Mouse (Mus musculus): Measurements from ENCODE around the gene Zfhx3.

The Zfhx3 gene

DNA sequence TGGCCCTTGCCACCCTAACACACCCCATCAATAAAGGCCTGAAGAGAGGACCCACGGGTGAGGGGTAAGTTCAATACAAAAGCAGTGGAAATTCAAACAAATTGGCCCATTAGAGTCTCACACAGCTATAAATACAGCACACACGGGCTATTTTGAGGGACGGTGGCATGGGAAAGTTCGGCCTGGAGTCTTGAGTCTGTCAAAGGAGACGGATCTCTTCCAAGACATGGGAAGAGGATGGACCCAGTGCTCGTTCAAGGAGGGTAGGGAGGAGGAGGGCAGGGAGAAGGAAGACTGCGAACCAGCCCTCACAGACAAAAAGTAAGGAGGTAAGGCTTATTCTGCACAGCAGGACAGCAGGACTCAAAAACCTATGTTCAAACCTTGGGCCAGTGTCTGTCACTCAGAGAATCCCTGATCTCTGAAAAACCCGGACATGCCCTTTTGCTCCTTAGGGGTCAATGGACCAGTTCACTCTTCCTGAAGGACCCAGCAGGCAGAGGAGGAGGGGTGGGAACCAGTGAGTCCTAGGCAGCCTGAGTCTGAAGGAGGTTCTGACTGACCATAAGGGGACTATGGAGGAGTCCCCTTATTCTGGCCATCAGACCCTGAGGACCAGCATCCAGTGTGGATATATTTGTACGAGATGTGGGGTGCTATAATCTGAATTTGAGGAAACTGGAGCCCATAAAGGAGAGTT, 652.1 kb downstream of the Zfhx3 start:
- DNase-seq (ENCODE audit: inconsistent ontology term): no peak

DNA sequence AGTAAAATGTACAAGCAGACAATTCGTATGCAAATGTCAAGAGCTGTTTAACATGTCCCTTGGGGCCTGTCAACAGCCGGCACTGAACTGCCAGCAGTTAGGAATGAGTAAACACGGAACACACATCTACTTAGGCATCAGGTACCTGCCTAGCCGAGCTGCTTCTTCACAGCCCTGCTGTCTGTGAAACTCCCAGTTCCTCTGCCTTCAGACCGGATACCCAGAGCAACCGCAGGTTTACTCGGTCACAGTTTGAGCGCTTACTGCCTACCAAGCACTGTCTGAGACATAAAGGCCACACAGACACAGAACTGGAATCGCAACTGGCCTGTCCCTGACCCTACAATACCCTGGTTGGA, 652.6 kb downstream of the Zfhx3 start:
- DNase-seq (ENCODE audit: inconsistent ontology term): no peak

DNA sequence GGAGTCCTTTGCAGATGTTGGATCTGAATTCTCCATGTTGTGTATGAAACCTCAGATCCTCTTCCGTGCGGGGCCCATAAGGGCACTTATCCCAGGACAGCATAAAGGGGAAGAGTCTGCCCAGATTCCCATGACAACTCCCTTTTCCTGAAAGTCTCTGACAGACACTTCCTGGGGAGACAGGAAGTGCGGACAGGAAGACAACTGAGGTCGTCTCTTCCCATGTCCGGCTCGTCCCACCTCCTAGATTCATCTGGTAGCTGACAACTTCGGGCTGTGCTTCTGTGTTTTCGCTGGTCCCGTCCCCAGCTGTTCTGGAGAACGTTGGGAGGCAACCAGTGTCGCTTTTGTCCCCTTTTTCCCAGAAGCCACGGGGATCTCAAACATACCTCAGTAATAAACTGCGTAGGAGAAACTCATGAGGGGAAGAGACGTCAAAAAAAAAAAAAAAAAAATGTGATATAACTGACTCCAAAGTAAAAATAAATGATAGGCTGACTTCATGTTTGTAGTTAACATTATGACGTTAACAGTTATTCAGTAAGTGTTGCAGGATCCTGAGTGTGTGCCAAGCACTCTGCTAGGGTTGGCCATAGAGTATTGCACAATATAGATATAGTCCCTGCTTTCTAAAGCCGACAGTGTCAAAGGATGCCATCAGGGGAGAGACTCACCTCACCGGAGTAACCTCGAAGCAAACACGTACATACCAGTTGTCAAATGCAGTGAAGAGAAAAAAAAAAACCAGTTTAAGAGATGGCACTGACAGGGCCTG, 653.5 kb downstream of the Zfhx3 start:
- no peak for DNase-seq (ENCODE audit: inconsistent ontology term)

DNA sequence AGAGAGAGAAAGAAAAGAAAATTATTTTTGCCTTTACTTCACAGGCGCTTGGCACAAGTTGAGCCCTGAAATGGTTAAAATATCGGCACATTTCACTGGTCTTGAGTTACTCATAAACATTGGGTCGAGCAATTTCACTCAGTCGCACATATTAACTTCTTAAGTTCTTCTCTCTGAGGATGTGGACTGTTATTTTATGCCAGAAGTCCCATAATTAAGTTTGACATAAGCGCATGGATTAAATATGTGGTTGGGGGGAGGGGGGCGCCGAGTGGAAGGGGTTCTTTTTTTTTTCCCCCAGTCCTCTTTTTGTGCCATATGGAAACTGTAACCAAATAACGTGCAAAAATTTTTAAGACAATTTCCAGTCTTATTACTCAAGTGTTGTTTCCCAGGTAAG, 656.6 kb downstream of the Zfhx3 start:
- DNase-seq (ENCODE audit: inconsistent ontology term): no peak

DNA sequence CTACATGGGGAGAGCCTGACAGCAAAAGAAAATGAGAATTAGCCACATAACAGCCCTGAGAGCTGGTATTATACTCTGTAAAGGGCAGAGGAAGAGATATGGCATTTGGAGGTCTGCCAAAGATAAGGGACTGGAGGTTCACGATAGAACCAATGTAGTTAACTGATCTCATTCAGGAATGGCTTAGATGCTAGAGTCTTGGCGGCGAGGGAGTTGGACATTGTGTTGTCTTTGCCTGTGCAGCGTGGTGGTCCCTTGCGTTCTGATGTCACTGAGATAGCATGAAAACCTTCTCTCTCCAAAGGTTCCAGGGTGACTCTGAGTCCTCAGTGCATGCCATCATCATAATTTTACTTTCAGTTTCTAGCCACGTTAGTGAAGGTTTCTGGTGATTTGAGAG, 657.1 kb downstream of the Zfhx3 start:
- no peak for DNase-seq (ENCODE audit: inconsistent ontology term)

DNA sequence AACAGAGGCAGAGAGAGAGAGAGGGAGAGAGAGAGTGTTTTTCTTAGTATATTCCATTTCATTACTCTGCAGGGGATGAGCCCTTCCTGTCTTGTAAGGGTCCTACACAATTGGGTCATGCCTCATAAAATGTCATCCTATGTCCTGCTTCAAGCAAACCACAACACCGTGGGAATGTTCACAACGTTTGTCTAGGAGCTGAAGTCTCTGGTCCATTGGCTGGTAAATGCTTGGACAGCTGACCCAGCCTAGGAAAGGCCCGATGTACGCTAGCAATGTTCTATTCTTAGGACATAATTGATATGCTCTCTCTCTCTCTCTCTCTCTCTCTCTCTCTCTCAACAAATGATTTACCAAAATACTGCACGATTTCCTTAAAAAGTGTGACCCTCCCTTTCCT, 666.2 kb downstream of the Zfhx3 start:
- no peak for DNase-seq (ENCODE audit: inconsistent ontology term)

DNA sequence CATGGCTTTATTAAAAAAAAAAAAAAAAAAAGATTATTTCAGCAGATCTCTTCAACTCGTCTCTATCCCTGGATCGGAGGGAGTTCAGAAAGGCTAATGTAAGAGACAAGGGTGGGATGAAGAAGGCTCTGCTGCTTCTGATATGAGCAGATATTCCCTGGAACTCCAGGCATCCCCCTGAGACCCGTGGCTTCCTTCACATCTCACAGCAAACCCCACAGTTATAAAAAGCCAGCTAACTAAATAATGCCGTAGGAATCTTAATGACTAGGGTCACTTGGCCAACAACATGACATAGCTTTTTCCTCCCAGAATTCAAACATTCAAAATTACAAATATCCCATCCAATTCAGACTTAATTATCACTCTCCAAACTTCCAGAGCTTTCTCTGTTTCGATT, 666.7 kb downstream of the Zfhx3 start:
- DNase-seq (ENCODE audit: inconsistent ontology term): no peak

DNA sequence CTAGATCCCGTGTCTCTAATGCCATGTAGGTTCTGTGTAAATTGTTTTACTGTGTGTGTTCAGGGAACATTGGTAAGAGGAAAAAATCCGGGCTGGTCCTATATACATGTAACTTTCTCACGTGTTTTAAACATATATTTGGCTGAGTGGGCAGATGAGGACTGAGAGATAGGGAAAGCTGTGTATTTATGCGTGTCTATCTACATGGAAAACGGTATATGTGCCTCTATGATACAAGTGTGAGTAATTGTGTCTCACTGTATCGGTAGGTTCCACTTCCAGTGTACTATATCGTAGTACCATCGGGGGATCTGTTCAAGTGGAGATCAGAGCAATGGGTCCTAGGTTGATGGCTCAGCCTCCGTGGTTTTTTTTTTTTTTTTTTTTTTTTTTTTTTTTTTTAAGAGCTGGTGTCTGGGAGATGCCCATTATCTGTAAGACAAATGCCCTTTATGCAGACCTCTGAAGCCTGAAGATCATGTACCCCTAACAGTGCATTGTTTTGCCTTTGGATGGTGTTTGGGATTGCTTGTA, 668.8 kb downstream of the Zfhx3 start:
- DNase-seq (ENCODE audit: inconsistent ontology term): no peak

DNA sequence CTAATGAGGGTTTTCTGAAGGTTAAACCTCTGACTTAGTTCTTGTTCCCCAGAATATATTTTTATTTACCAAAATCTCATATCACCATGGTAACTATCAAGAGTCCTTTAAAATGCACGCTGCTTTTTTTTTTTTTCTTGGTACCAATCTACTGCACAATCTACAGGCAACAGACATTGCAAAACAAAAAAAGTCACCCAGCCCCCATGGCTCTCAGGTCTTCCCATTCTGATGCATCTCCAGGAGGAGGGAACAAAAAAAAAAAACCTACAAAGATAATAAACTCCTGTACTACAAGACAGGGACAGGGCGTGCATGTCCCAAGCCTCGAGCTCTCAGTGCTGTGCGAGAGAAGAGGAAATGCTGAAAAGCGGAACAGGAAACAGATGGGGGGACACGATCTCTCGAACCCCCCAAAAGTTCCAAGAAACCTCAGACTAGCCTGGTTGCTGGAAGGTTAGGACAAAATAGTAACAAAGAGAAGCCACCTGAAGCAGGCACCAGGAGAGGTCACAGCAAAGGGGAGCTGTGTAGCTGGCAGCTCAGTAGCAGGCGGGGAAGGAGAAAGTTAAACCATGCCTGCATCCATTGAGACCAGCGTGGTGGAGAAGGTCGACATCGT, 669.5 kb downstream of the Zfhx3 start:
- no peak for DNase-seq (ENCODE audit: inconsistent ontology term)

DNA sequence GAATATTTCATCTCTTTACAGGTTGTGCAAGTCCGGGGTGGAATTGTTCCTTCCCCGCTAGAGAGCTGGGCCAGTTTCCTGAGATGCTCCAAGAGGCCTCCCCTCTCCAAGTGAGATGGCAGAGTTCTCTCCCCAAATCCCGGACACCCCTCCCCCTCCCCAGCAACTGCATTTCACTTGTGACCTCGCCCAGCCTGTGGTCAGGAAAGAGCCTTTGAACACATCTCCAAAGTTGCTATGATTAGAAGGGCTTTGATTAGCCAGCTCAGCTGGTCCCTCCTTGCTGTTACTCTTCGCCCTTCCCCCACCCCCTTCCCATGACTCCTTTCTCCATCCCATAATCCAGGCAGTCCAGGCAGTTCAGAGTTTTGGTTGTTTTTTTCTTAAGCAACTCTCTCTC, 670.4 kb downstream of the Zfhx3 start:
- DNase-seq (ENCODE audit: inconsistent ontology term): no peak

DNA sequence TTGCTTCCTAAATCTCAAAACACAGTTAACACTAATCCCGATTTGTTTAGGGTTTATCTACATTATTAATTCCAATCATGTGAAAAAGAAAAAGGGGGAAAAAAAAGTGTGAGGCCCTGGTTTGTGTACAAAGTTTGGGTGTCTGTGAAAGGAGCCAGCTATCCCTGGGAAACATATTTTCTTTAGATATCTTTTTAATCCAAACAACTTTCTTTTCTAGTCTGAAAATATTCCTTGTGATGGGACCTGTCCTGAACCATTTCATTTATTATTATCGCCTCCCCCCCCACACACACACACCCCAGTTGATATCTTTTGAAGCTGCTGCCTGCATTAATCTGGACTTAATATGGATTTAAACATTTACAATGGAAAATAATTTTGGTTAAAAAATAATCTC, 670.8 kb downstream of the Zfhx3 start:
- no peak for DNase-seq (ENCODE audit: inconsistent ontology term)

DNA sequence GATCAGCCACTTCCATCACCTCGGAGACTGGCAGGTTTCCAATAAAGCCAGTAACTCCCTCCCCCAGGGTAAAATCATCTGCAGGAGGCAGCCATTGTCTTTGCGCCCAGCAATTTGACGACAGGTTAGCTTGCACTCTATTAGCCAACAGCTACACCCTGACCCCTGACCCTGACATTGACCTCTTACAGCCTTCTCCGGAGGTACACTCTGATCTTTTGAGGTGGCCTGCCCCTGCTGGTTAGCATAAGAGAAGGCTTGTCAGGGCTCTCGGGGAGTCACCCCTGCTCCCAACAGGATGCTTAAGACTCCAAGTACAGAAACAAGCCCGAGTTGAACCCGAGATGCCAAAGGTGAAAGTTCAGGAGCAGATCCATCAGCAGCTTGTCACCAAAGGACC, 678.9 kb downstream of the Zfhx3 start:
- DNase-seq (ENCODE audit: inconsistent ontology term): no peak

DNA sequence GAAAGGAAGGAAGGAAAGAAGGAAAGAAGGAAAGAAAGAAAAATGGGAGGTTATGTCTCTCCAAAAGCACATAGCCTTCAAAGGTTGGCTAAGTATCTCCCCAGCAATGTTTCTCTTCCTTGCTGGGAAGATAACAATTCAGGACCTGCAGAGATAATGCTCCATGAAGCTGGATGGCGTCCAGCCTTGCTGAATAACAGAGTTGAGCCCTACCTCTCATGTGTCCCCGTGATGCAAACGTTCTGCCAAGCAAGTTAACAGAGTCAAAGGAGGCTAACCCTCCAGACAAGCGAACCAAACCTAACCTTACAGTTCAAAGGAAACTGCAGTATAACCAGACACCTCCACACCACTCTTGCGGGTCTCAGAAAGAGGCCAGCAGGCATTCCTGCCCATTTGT, 681.2 kb downstream of the Zfhx3 start:
- no peak for DNase-seq (ENCODE audit: inconsistent ontology term)

DNA sequence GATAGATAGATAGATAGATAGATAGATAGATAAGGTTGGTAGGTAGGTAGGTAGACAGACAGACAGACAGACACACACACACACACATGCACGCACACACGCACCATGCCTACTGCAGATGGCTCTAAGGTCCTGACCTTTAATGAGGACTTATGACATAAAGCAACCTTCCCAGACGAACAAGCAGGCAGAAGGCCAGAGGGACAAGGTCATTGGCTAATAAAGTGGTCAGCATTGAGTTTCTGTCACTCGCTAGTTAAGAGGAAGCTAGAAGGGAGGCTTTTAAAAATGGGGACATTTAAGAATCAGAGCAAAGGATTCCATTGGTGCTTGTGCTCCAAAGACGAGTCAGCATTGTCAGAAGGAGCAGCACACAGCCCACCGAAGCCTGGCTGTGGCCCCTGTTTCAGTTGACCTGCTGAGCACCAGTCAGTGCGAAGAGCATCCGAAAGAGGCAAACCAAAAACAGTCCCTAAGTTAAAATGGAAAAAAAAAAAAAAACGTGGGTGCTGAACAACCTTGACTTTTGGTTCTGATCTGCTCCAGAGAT, 683.2 kb downstream of the Zfhx3 start:
- no peak for DNase-seq (ENCODE audit: inconsistent ontology term)

DNA sequence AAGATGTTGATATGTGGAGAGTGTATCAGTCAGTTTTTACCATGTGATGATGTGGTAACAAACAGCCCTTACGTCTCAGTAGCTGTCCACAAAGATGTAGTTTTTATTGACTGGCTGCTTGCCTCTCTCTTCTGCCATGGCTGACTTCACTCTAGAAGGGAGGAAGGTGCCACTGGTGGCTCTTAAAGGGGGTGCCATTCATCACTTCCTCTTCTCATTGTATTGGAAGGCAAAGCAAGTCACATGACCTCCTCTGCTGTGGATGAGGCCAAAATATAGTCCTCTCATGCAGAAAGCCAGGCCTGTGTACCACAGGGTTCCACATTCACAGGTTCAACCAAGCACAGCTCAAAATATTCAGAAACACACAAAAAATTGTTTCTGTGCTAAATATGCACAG, 688.6 kb downstream of the Zfhx3 start:
- DNase-seq (ENCODE audit: inconsistent ontology term): no peak

DNA sequence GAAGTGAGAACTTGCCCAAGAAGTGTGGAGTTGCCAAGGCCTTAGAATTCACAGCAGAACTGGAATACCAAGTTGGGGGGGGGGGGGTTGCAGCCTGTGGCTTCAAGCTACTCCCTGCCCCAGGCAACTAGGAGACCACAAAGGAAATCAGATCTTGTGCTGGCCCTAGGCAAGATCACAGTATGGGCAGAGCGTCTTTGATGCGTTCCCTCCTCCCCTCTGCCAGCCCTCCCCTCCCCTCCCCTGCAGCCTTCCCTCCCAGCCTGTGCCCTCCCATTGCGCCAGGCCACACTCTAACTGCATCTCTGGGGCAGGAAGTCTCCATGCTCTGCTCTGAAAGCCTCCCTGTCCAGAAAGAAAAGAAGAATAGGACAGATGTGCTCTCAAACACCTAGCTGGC, 691.8 kb downstream of the Zfhx3 start:
- no peak for DNase-seq (ENCODE audit: inconsistent ontology term)

DNA sequence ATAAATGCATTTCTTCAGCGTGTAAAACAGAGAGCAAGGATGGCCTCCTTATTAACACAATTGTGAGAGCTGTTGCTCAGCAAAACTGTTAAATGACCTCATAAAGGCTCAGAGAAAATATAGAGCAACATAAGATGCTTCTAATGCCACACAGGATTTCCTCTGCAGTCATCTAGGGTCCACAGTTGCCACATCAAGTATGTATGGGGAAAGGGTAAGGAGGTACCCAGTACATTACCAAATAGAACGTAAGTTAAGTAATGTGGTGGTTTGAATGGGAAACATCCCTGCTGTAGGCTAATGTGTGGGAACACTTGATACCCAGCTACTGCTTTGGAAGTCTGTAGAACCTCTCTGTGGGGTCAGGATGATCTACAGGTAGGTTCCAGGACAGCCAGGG, 695.4 kb downstream of the Zfhx3 start:
- DNase-seq (ENCODE audit: inconsistent ontology term): no peak

DNA sequence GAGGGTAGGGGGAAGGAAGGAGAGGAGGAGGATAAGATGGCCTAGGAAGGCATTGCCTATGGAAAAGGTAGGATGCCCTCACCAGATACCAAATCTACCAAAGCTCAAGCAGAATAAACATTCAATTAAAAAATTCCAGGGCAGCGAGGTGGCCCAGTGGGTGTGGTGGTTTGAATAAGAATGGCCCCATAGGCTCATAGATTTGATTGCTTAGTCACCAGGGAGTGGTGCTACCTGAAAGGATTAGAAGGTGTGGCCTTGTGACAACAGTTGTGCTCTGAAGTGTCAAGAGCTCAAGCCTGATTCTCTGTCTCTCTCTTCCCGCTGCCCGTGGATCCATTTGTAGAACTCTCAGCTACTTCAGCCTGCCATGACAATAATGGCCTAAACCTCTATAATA, 703.2 kb downstream of the Zfhx3 start:
- no peak for DNase-seq (ENCODE audit: inconsistent ontology term)

DNA sequence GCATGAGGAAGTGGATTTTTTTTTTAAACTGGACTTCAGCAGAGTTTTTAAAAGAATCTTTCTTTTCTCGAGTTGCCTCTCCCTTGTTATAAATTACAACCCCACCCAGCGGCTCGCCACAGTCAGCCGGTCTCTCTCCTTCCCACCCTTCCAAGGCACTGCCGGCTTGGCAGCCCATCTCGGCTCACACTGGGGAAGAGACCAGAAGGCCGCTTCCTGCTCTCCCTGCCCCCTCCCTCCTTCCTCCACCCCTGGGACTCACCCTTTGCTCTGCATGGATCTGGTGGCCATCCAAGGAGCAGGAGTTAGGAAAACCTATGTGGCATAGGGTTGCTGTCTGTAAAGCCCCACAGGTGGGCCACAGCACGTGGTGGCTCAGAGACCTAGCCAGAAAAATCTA, 705.1 kb downstream of the Zfhx3 start:
- no peak for DNase-seq (ENCODE audit: inconsistent ontology term)

DNA sequence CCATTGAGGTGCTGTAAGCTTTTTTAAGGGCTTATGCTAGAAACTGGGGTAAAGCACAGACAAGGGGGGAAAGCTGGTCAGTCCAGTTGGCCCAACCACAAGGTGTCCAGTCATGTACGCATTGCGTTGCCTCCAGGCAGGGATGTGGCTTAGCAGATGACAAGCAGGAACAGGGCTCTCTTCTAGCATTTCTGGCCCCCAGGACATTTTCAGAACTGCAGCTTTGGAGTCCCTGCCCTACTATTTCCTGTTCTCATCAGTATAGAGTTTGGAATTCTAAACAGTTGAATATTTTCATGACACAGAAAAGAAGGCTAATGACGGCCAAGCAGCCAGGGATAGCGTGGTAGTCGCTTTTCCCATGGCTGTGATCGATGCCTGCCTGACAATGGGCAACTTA, 706.5 kb downstream of the Zfhx3 start:
- DNase-seq (ENCODE audit: inconsistent ontology term): no peak

DNA sequence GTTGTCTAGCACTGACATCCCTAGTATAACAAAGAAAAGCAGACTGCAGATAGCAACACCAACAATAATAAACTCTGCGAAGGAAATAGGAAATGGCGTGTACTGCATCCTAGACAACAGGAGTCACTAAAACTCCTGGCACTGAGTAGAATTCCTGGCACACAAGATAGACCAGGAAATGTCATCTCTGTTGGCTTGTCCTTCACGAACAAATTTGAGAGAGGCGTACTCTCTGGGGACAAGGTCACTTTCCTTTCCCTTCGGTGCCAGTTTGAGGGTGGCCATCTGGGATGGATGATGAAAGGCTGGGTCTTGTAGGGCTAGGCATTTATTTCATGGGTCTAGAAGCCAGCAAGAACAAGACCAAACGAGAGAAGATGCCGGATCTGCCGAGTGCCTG, 708.4 kb downstream of the Zfhx3 start:
- DNase-seq (ENCODE audit: inconsistent ontology term): no peak

DNA sequence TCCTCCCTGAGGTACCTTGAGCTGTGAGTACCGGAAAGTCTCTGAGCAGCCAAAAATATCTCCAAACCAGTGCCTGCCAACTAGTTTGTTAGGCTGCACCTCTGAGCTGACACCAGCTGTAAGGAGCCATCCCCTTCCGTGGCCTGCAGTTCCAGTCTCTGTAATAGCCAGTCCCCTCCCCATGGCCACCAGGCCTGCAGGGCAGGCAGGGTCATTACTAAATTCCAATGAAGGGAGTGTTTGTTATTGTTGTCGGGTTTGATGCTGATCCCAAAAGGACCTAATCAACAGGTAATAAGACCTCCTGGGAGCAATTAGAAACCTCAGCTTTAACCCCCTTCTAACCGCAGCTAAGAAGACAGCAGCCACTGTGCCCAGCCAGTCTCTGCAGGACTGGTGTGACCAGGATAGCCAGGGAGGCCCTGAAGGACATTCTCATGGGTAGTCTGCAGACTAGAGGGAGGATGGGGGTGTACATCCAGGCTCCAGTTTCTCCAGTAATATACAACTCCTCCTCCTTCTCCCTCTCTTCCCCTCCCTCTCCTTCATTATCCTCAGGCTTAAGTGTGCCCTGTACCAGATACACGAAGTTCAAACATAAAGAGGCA, 719.1 kb downstream of the Zfhx3 start:
- no peak for DNase-seq (ENCODE audit: inconsistent ontology term)
